Mouse (Mus musculus) E14TG2a.4 (cell line): ENCODE results near the gene Neurl3.

ENCODE experiments used
- CTCF ChIP-seq: conservative IDR thresholded peaks from 2 replicates; pipeline ENCODE4 v1.5.1; 2014; ENCODE audit warnings: low read length
- NANOG ChIP-seq: IDR thresholded peaks from 2 replicates; pipeline ENCODE4 v1.6.1; 2014; ENCODE audit warnings: borderline replicate concordance, low read length, mixed read lengths

DNA sequence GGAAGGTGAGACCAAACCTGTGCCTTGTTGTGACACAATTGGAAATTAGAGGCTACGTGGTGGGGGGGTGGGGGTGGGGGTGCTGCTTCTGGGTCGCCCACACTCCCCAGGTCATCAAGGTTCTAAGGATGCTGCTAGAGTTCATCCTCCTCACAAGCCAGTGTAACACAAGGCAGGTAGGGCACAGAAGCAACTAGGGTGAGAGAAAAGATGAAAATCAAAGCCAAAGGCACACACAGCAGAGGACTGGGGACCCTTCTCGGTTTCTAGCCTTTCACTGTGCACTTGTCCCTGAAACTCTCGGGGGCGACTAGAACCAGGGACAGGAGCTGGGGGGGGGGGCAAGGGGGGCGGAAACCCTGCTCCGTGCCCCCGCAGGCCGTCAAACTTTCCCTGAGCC lies 28.5 kb upstream of the Neurl3 start:
- TF ChIP-seq CTCF = no peak
- no peak for TF ChIP-seq NANOG
